Mouse (Mus musculus): Measurements from ENCODE around the gene Dnah5. TPM values are rescaled to one million over a fixed set of nuclear protein-coding genes. Genes with fewer than 3 reads are reported as not detected.
"Not testable (repeated sequence)": the region's sequence is repeated elsewhere in the genome, so short reads cannot be mapped to it uniquely, and the experiment has no call there.

Dnah5 gene
- polyA plus RNA-seq, 1 experiment from 2014 or later, result 0.72 TPM

DNA sequence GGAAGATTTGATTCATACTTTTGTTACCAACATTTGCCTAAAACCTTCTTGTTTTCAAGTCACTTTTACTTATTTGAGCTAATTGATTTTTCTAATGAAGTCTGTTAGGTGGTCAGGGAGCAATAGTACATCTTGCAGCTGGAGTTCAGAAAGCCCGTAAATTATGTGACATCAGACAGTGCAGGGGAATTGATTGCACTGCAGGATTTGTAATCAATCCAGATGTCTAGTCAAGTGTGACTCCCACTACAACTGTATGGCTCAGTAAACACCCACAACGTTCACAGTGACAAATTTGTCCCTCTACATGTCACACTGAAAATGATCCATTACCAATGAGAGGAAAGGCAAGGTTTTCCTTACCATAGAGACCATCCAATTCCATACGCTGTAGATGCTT lies 177.4 kb downstream of the Dnah5 start:
- DNase-seq (ENCODE audit: low spot score) (no peak), ATAC-seq (ENCODE audit: low read depth) (no peak)
- WGBS, result 73% methylated on average over 3 of the region's 3 CpGs
- Histone ChIP-seq H3K9ac (ENCODE audit: low read depth, low read length) (no peak overlapping the region), H3K4me3 (ENCODE audit: low read depth, low read length) (no peak overlapping the region), H3K9me3 (ENCODE audit: control insufficient read depth, low read length) (no peaks in the 10 kb centered on the region), H3K36me3 (ENCODE audit: control insufficient read depth, insufficient read depth, low read length) (no peaks in the 10 kb centered on the region), H3K27ac (replicated peaks; ENCODE audit: low read depth, low read length) (no peak overlapping the region), H3K27me3 (replicated peaks; ENCODE audit: control insufficient read depth, insufficient read depth, low read length) (no peaks in the 10 kb centered on the region), H3K4me1 (ENCODE audit: control insufficient read depth, insufficient read depth, low read length) (no peaks in the 10 kb centered on the region), H3K4me2 (ENCODE audit: low read depth, low read length) (no peak overlapping the region)

DNA sequence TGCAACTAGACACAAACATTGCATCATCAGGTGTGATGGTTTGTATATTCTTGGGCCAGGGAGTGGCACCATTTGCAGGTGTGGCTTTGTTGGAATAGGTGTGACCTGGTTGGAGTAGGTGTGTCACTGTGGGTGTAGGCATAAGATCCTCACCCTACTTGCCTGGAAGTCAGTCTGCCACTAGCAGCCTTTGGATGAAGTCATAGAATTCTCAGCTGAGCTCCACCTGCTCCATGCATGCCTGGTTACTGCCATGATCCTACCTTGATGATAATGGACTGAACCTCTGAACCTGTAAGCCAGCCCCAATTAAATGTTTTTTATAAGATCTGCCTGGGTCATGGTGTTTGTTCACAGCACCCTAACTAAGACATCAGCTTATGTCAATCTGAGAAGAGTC lies 190.2 kb downstream of the Dnah5 start:
- not testable (repeated sequence) for H3K4me3 ChIP-seq (ENCODE audit: low read depth, low read length); ATAC-seq (ENCODE audit: low read depth); H3K27me3 ChIP-seq (replicated peaks; ENCODE audit: control insufficient read depth, insufficient read depth, low read length); DNase-seq (ENCODE audit: low spot score); H3K27ac ChIP-seq (replicated peaks; ENCODE audit: low read depth, low read length); H3K4me1 ChIP-seq (ENCODE audit: control insufficient read depth, insufficient read depth, low read length); H3K4me2 ChIP-seq (ENCODE audit: low read depth, low read length); H3K36me3 ChIP-seq (ENCODE audit: control insufficient read depth, insufficient read depth, low read length); H3K9ac ChIP-seq (ENCODE audit: low read depth, low read length); H3K9me3 ChIP-seq (ENCODE audit: control insufficient read depth, low read length)

DNA sequence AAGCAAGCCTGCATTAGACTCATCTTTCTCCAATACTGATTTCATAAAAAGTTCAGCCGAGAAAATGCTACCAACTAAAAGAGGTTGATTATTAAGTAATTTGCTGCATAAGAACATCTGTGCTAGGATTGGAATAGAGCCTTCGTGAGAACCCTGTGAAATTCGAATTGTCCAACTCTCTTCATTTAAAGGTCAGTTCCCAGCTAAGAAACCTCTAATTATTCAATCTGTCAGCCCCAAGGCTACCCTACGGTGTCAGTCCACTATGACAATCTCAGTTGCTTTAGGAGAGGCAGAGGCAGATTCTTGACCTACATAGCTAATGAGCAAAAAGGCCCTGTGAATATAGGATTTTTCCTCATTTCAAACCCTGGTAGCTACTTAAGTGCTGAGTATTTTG lies 191.9 kb downstream of the Dnah5 start:
- Histone ChIP-seq H3K27ac (replicated peaks; ENCODE audit: low read depth, low read length) (no peak overlapping the region), H3K4me3 (ENCODE audit: low read depth, low read length) (no peak overlapping the region), H3K4me2 (ENCODE audit: low read depth, low read length) (no peak overlapping the region), H3K9ac (ENCODE audit: low read depth, low read length) (no peak overlapping the region), H3K4me1 (ENCODE audit: control insufficient read depth, insufficient read depth, low read length) (no peaks in the 10 kb centered on the region), H3K9me3 (ENCODE audit: control insufficient read depth, low read length) (no peaks in the 10 kb centered on the region), H3K27me3 (replicated peaks; ENCODE audit: control insufficient read depth, insufficient read depth, low read length) (no peaks in the 10 kb centered on the region), H3K36me3 (ENCODE audit: control insufficient read depth, insufficient read depth, low read length) (no peaks in the 10 kb centered on the region)
- 76% methylated on average over 4 of the region's 4 CpGs for WGBS
- DNase-seq (ENCODE audit: low spot score), result no peak
- ATAC-seq (ENCODE audit: low read depth), result no peak

DNA sequence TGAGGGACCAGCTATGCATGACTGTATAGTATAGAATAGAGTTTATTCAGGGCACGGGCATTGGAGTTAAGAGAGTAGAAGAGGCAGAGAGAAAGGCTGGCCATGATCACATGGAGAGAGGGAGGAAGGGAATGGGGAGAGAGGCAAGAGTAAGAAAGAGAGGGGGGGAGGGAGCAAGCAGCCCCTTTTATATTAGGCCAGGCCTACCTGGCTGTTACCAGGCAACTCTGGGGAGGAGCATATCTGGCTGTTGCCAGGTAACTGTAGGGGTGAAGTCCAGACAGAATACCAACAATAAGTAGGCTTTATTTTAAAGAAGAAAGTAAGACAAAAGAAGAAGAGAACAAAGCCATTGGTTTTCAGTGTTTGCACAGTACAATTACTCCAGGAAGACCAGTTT lies 194.9 kb downstream of the Dnah5 start:
- Histone ChIP-seq H3K9me3 (ENCODE audit: control insufficient read depth, low read length) (no peaks in the 10 kb centered on the region), H3K27ac (replicated peaks; ENCODE audit: low read depth, low read length) (no peak overlapping the region), H3K4me3 (ENCODE audit: low read depth, low read length) (no peak overlapping the region), H3K4me2 (ENCODE audit: low read depth, low read length) (no peak overlapping the region), H3K9ac (ENCODE audit: low read depth, low read length) (no peak overlapping the region), H3K36me3 (ENCODE audit: control insufficient read depth, insufficient read depth, low read length) (no peaks in the 10 kb centered on the region), H3K4me1 (ENCODE audit: control insufficient read depth, insufficient read depth, low read length) (no peaks in the 10 kb centered on the region), H3K27me3 (replicated peaks; ENCODE audit: control insufficient read depth, insufficient read depth, low read length) (no peaks in the 10 kb centered on the region)
- DNase-seq (ENCODE audit: low spot score), result no peak
- WGBS, result 65% methylated on average over 1 of the region's 1 CpGs
- ATAC-seq (ENCODE audit: low read depth), result no peak

DNA sequence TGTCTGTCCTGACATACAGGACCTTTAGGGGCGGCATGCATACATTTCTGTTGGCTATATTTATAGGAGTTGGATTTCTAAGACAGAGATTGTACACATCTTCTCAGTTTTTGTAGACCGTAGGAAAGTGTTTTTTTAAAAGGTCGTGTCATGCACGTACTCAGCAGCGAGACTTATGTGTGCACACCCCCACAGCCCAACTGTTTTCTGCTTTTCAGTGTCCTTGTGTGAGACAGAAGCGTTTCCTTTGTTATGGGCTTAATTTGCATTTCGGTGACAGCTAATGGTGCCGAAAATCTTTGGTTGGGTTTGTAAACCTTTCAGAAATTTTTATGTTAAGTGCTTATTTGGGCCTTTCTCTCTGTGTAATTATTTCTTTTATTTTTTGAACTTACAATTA lies 195.7 kb downstream of the Dnah5 start:
- H3K4me2 ChIP-seq (ENCODE audit: low read depth, low read length), result no peak overlapping the region
- H3K27ac ChIP-seq (replicated peaks; ENCODE audit: low read depth, low read length), result no peak overlapping the region
- H3K36me3 ChIP-seq (ENCODE audit: control insufficient read depth, insufficient read depth, low read length), result no peaks in the 10 kb centered on the region
- H3K27me3 ChIP-seq (replicated peaks; ENCODE audit: control insufficient read depth, insufficient read depth, low read length), result no peaks in the 10 kb centered on the region
- DNase-seq (ENCODE audit: low spot score), result no peak
- H3K4me1 ChIP-seq (ENCODE audit: control insufficient read depth, insufficient read depth, low read length), result no peaks in the 10 kb centered on the region
- no peak overlapping the region for H3K4me3 ChIP-seq (ENCODE audit: low read depth, low read length)
- WGBS, result 83% methylated on average over 8 of the region's 8 CpGs
- no peaks in the 10 kb centered on the region for H3K9me3 ChIP-seq (ENCODE audit: control insufficient read depth, low read length)
- H3K9ac ChIP-seq (ENCODE audit: low read depth, low read length), result no peak overlapping the region
- no peak for ATAC-seq (ENCODE audit: low read depth)

DNA sequence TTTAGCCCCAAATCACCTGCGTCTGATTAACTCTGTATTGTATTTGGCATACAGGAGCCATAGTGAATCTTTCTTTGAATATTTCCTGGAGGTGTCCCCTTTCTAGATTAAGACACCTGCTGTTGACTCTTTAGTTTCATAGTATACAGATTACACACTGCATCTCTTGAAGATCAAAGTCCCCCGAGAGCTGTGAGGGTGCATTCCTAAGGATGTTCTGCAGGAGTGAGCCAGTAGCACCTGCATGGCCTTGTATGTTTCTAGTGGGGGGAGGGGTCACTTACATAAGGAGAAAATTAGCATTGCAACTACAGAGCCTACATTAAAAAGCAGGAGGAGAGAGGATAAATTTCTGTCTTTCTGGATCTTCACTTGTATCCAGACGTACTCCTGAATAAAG lies 201.1 kb downstream of the Dnah5 start:
- ATAC-seq (ENCODE audit: low read depth), result peak; percentile 62; the same call in 1 of the 2 replicates
- Histone ChIP-seq H3K4me1 (ENCODE audit: control insufficient read depth, insufficient read depth, low read length) (no peaks in the 10 kb centered on the region), H3K4me2 (ENCODE audit: low read depth, low read length) (no peak overlapping the region), H3K27ac (replicated peaks; ENCODE audit: low read depth, low read length) (no peak overlapping the region), H3K36me3 (ENCODE audit: control insufficient read depth, insufficient read depth, low read length) (no peaks in the 10 kb centered on the region), H3K27me3 (replicated peaks; ENCODE audit: control insufficient read depth, insufficient read depth, low read length) (no peaks in the 10 kb centered on the region), H3K9ac (ENCODE audit: low read depth, low read length) (no peak overlapping the region), H3K9me3 (ENCODE audit: control insufficient read depth, low read length) (no peaks in the 10 kb centered on the region), H3K4me3 (ENCODE audit: low read depth, low read length) (no peak overlapping the region)
- DNase-seq (ENCODE audit: low spot score), result no peak
- WGBS, result 69% methylated on average over 3 of the region's 3 CpGs

DNA sequence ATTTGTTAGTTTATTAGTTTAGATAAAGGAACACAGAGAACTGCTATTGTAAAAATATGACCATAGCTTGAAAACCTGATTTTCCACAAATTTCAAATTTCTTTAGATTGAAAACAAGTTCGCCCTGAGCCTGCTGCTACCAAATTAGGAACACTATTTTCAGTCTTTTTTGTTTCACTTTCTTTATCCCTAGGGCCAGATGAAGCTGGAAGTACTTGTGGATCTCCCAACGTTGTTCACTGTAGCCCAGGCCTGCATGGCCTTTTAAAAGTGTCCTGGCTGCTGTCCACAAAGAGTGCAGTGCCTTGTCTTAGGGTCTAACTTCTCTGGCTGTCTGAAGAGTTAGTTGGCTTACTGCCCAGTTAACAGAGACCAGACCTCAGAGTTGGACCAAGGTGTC lies 201.6 kb downstream of the Dnah5 start:
- no peaks in the 10 kb centered on the region for H3K27me3 ChIP-seq (replicated peaks; ENCODE audit: control insufficient read depth, insufficient read depth, low read length)
- 47% methylated on average over 2 of the region's 2 CpGs for WGBS
- H3K9me3 ChIP-seq (ENCODE audit: control insufficient read depth, low read length), result no peaks in the 10 kb centered on the region
- H3K27ac ChIP-seq (replicated peaks; ENCODE audit: low read depth, low read length), result no peak overlapping the region
- no peak for DNase-seq (ENCODE audit: low spot score)
- no peak overlapping the region for H3K4me2 ChIP-seq (ENCODE audit: low read depth, low read length)
- no peaks in the 10 kb centered on the region for H3K4me1 ChIP-seq (ENCODE audit: control insufficient read depth, insufficient read depth, low read length)
- no peak overlapping the region for H3K9ac ChIP-seq (ENCODE audit: low read depth, low read length)
- no peak overlapping the region for H3K4me3 ChIP-seq (ENCODE audit: low read depth, low read length)
- no peaks in the 10 kb centered on the region for H3K36me3 ChIP-seq (ENCODE audit: control insufficient read depth, insufficient read depth, low read length)
- no peak for ATAC-seq (ENCODE audit: low read depth)

DNA sequence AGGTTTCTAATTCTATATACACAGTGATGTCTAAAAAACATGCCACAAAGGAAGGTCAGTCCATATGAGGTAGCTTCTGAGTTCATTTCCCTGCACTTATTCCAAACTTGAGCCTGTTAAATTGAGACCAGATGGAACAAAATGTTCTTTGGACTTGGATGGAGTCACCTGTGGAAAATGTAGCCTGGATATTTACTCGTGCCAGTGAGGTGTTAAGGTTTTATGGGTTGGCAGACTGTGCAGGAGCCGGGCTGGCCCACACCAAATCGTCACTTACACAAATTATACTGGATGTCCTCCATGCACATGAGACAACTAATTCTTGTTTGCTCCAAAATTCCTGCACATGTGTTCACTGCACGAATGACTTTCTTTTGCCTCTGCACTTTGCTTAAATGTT lies 236.2 kb downstream of the Dnah5 start:
- ATAC-seq (ENCODE audit: low read depth) (no peak), DNase-seq (ENCODE audit: low spot score) (no peak)
- Histone ChIP-seq H3K9me3 (ENCODE audit: control insufficient read depth, low read length) (no peaks in the 10 kb centered on the region), H3K4me3 (ENCODE audit: low read depth, low read length) (no peak overlapping the region), H3K4me1 (ENCODE audit: control insufficient read depth, insufficient read depth, low read length) (no peaks in the 10 kb centered on the region), H3K4me2 (ENCODE audit: low read depth, low read length) (no peak overlapping the region), H3K9ac (ENCODE audit: low read depth, low read length) (no peak overlapping the region), H3K27me3 (replicated peaks; ENCODE audit: control insufficient read depth, insufficient read depth, low read length) (no peaks in the 10 kb centered on the region), H3K27ac (replicated peaks; ENCODE audit: low read depth, low read length) (no peak overlapping the region), H3K36me3 (ENCODE audit: control insufficient read depth, insufficient read depth, low read length) (no peaks in the 10 kb centered on the region)
- WGBS, result 78% methylated on average over 4 of the region's 4 CpGs

DNA sequence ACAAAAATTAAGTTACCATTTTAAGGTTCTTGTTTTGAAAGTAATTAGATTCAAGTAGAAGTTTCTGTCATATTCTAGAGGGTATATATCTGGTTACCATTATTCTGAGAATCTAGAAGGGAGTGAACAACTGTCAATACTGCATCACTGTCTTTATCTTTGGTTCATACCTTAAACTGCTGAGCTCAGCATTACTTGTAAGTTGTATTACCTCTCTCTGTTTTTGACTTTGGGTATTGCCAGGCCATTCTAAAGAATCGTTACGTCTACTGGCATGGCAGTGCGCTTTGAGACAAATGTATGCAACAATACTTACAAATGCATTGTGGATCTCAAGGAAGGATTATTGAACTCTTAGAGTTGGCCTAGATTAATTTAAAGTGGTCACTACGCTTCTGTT lies 240.9 kb downstream of the Dnah5 start:
- Histone ChIP-seq H3K27ac (replicated peaks; ENCODE audit: low read depth, low read length) (no peak overlapping the region), H3K4me1 (ENCODE audit: control insufficient read depth, insufficient read depth, low read length) (no peaks in the 10 kb centered on the region), H3K9ac (ENCODE audit: low read depth, low read length) (no peak overlapping the region), H3K4me2 (ENCODE audit: low read depth, low read length) (no peak overlapping the region), H3K9me3 (ENCODE audit: control insufficient read depth, low read length) (no peaks in the 10 kb centered on the region), H3K36me3 (ENCODE audit: control insufficient read depth, insufficient read depth, low read length) (no peaks in the 10 kb centered on the region), H3K4me3 (ENCODE audit: low read depth, low read length) (no peak overlapping the region), H3K27me3 (replicated peaks; ENCODE audit: control insufficient read depth, insufficient read depth, low read length) (no peaks in the 10 kb centered on the region)
- no peak for DNase-seq (ENCODE audit: low spot score)
- 95% methylated on average over 4 of the region's 4 CpGs for WGBS
- ATAC-seq (ENCODE audit: low read depth), result no peak

All from embryonic facial prominence, embryonic 14.5 days (tissue).